Mouse (Mus musculus): Measurements from ENCODE around the gene Pagr1b. TPM values are rescaled to one million over a fixed set of nuclear protein-coding genes. Genes with fewer than 3 reads are reported as not detected.

Pagr1b gene
- total RNA-seq, 2 experiments from 2014 or later: 0.90 TPM; not detected in 1

DNA sequence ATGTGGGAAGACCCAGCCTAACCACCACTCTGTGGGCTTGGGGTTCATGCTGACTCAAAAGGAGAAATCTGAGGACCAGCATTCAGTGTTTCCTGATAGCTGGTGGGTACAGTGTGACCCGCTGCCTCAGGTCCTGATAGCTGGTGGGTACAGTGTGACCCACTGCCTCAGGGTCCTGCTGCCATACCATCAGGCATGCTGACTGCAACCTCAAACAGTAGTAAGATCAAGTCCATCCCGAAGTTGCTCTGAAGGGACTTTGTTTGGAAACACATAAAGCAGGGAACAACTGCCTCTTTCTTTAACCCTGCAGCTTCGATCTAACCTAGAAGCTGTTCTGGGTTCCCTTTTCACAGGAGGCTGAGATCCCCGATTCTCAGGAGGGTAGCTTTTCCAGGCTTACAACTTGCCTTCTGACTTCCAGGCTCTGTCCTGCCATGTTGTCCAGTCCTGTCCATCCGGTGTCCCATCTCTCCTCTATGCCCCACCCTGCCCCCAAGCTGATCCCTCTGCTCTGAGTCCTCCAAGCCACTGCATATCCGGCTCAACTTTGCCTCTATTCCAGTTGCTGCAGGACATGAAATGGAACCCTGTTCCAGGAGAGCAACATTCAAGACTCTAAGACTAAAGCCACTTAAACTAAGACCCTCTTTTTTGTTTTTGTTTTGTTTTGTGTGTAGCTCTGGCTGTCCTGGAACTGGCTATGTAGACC is 8.8 kb downstream of the Pagr1b start:
- no peak for TF ChIP-seq CTCF (conservative IDR thresholded peaks at IDR 0.05)
- no peak for DNase-seq (ENCODE audit: low spot score in 2 of 2)
- peak overlapping the region; percentile 93 for H3K27ac ChIP-seq
- H3K4me3 ChIP-seq: no peak overlapping the region

DNA sequence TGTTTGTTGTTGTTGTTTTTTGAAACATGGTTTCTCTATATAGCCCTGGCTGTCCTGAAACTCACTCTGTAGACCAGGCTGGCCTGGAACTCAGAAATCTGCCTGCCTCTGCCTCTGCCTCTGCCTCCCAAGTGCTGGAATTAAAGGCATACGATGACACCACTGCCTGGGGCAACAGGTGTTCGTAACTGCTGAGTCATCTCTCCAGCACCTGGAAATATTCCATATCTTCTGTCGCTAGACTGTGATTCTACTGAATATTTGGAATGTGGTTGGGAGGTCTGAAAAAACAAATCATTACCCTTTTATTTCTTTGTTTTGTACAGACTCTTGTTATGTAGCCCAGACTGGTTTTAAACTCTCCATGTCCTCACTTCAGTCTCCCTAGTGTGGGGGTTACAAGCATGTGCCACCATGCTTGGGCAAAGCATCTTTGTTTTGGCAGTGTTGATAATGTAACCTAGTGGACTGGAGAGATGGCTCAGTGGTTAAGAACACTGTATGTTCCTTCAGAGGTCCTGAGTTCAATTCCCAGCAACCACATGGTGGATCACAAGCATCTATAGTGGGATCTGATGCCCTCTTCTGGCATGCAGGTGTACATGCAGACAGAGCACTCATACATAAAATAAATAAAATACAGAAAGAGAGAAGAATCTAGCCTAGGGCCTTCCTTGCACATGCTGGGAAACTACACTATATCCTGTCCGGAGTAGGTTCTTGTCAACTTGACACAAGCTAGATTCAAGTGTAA is 12.0 kb downstream of the Pagr1b start:
- Histone ChIP-seq H3K27ac (no peak overlapping the region), H3K4me3 (no peak overlapping the region)
- peak; percentile 55 for TF ChIP-seq CTCF (conservative IDR thresholded peaks at IDR 0.05)
- no peak for DNase-seq (ENCODE audit: low spot score in 2 of 2)

DNA sequence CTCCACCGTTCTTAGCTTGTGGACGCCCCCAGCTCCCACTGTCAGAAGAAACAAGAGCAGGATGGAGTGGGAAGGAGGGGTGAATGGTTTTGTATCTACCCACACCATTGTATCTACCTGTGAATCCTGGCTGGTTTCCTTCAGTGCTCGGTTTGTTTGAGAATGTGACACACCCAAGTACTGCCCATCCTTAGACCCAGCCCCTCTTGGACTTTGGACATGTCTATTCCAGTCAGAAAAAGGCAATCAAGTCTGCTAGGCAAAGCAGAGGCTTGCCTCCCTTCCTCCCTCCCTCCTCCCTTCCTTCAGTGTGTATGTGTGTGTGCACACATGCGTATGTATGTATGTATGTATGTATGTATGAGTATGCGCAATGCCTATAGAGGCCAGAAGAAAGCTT is 12.7 kb downstream of the Pagr1b start:
- no peak for TF ChIP-seq CTCF (conservative IDR thresholded peaks at IDR 0.05)
- H3K27ac ChIP-seq: no peak overlapping the region
- H3K4me3 ChIP-seq: no peak overlapping the region
- DNase-seq (ENCODE audit: low spot score in 2 of 2): no peak

DNA sequence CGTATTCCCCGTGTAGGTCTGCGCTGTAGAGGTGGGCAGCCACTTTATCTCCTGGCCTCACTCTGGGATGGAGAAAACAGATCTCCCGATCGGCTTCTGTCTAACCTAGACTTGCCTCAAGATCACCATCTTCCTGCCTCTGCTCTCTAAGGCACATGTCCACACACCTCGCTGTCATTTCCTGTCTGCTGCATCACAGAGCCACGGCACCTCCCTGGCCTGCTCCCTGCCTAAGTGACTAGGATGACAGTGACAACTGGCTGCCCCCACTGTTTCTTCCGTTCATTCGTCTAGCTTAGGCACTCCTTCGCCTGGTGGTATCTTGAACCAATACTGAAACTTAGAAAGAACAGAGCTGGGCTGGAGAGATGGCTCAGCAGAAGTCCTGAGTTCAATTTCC is 16.7 kb downstream of the Pagr1b start:
- DNase-seq (ENCODE audit: low spot score in 2 of 2): no peak
- TF ChIP-seq CTCF (conservative IDR thresholded peaks at IDR 0.05): no peak
- Histone ChIP-seq H3K27ac (no peak overlapping the region), H3K4me3 (no peak overlapping the region)

DNA sequence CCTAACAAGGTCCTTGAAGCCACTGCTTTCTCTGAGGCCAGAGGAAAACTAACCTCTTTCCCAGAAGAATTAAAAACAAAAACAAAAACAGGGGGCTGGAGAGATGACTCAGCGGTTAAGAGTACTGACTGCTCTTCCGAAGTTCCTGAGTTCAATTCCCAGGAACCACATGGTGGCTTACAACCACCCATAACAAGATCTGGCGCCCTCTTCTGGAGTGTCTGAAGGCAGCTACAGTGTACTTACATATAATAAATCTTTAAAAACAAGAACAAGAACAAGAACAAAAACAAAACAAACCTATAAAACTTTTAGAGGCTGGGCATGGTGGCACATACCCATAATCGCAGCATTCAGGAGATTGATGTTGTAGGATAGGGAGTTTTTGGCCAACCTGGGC is 19.8 kb downstream of the Pagr1b start:
- peak; percentile 49 for TF ChIP-seq CTCF (conservative IDR thresholded peaks at IDR 0.05)
- DNase-seq (ENCODE audit: low spot score in 2 of 2): no peak
- Histone ChIP-seq H3K27ac (no peak overlapping the region), H3K4me3 (no peak overlapping the region)

DNA sequence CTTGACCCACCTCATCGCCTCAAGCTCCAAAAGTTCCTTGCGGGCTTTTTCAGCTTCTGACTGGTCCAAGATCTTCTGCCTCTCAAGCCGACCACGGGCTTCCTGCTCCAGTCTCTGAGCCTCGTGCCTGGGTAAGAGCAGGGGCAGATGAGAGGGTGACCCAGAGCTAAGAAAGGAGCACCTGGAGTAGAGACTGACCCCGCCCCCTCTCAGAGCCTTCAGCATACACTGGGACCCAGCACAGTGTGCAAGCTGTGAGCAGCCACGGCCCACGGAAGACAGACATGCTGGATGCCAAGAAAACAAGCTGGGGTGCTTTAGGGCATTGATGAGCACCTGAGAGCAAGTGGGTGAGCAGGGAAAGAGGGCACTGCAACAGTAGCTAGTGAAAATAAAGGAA is 27.5 kb downstream of the Pagr1b start:
- DNase-seq (ENCODE audit: low spot score in 2 of 2): no peak
- H3K4me3 ChIP-seq: no peak overlapping the region
- no peak overlapping the region for H3K27ac ChIP-seq
- no peak for TF ChIP-seq CTCF (conservative IDR thresholded peaks at IDR 0.05)

DNA sequence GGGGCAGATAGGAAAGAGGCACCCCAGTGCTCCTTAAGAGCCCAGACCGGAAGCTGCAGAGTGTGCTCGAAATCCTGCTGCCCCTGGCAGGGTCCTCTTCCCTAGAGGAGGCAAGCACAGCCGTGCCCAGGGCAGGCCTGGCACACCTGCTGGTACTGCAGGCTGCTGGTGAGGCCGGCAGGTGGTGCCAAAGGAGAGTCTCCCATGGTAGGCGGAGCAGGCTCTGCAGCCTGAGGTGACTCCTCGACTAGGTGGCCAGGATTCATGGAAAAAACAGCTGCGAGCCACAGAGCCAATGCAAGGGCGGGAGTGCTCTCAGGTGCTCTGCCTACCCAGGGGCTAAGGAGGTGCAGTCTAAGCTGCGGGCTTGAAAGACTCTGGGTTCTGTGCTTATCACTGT is 30.0 kb downstream of the Pagr1b start:
- TF ChIP-seq CTCF (conservative IDR thresholded peaks at IDR 0.05): peak; percentile 78
- Histone ChIP-seq H3K4me3 (no peak overlapping the region), H3K27ac (no peak overlapping the region)
- peak in 1 of 2 experiments; percentile 33 for DNase-seq (ENCODE audit: low spot score in 2 of 2)

DNA sequence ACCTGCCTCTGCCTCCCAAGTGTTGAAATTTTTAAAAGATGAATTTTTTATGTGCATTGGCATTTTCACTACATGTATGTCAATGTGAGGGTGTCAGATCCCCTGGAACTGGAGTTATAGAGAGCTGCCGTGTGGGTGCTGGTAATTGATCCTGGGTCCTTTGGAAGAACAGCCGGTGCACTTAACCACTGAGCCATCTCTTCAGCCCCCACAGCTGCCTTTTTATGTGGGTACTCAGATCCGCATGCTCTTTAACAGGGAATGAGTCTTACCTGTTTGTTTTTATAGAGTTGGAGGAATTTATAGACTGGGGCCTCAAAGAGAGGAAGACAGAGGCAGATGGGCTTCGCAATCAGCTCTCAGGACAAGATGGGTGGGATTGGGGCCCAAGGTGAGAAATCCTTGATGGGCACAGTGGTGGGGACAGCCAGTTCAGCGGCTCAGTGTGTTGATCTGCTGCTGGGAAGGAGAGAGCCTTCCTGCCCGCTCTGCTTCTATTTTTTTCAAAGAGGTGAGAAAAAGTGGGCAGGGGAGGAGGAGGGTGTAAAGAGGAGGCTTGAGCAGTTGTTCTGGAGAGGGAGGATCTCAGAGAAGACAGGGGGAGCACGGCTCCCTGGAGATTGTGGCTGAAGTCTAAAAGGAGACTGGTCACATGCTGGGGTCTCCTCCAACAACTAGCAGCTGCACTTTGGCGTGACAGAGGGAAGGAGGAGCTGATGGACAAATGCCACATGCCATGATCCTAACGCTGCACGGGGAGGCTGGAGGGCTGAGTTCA is 31.4 kb downstream of the Pagr1b start:
- no peak for DNase-seq (ENCODE audit: low spot score in 2 of 2)
- no peak overlapping the region for H3K27ac ChIP-seq
- no peak for TF ChIP-seq CTCF (conservative IDR thresholded peaks at IDR 0.05)
- no peak overlapping the region for H3K4me3 ChIP-seq

DNA sequence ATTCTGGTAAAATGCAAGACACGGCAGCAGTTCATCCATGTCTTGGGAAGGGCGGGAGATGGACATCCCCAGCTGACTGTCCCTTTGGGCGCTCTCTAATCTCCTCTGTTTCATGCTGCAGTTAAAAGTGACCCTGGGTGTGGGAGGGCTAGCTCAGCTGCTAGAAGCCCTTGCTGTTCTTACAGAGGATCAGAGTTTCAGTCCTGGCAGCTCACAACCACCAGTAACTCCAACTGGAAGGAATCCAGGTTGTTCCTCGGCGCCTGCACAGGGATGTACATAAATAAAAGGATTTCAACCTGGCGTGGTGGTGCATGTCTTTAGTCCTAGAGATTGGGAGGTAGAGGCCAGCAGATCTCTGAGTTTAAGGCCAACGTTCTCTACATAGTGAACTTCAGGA is 33.2 kb downstream of the Pagr1b start:
- H3K4me3 ChIP-seq: no peak overlapping the region
- no peak for TF ChIP-seq CTCF (conservative IDR thresholded peaks at IDR 0.05)
- no peak for DNase-seq (ENCODE audit: low spot score in 2 of 2)
- no peak overlapping the region for H3K27ac ChIP-seq

DNA sequence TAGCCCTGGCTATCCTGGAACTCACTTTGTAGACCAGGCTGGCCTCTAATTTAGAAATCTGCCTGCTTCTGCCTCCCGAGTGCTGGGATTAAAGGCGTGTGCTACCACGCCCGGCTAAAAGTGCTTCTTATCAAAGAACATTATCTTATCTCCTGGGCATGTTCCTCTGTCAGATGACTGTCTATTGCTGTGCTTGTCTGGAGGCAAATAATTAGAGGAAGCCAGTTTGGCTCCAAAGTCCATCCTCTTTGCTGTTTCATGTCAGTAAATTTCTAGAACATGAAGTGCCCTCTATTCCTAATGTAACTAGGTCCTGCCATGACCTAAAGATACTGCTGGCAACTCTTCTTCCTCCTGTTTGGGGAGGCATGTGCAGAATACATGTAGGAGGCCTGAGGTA is 34.2 kb downstream of the Pagr1b start:
- no peak overlapping the region for H3K4me3 ChIP-seq
- no peak overlapping the region for H3K27ac ChIP-seq
- no peak for DNase-seq (ENCODE audit: low spot score in 2 of 2)
- no peak for TF ChIP-seq CTCF (conservative IDR thresholded peaks at IDR 0.05)

DNA sequence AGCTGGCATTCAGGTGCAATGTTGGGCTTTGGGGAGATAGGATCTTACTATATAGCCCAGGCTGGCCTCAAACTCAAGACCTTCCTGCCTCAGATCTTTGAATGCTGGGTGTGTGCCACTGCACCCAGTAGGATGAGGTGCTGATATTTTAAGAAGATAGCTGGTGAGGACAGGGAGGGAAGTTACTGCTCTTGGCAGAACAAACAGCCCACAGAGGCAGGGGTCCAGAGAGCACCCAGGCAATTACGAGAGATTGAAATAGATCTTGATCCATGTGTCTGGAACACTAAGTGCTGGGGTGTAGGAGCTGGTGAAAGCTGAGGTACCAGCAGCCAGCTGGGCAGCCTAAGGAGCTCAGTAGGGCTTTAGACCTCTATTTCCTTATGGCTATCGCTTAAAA is 34.7 kb downstream of the Pagr1b start:
- no peak overlapping the region for H3K4me3 ChIP-seq
- no peak for TF ChIP-seq CTCF (conservative IDR thresholded peaks at IDR 0.05)
- H3K27ac ChIP-seq: no peak overlapping the region
- DNase-seq (ENCODE audit: low spot score in 2 of 2): no peak

DNA sequence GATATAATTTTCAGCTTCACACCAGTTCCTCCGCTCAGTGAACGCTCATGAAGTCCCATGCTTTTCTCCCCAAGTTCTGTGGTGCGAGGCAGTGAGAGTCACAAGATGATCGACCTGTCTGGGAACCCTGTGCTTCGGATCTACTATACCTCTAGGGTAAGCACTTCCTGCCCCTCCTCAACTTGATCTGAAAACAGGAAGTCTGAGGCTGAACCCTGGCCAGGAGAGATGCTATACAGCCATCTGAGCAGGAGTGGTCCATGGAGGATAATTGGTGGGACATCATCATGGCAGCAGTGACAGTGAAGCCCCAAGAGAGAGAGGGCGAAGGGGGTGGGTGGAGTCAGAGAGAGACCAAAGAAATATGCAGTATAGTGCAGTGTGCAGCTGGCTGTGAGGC is 37.4 kb downstream of the Pagr1b start:
- TF ChIP-seq CTCF (conservative IDR thresholded peaks at IDR 0.05): no peak
- Histone ChIP-seq H3K4me3 (no peak overlapping the region), H3K27ac (no peak overlapping the region)
- DNase-seq (ENCODE audit: low spot score in 2 of 2): no peak

DNA sequence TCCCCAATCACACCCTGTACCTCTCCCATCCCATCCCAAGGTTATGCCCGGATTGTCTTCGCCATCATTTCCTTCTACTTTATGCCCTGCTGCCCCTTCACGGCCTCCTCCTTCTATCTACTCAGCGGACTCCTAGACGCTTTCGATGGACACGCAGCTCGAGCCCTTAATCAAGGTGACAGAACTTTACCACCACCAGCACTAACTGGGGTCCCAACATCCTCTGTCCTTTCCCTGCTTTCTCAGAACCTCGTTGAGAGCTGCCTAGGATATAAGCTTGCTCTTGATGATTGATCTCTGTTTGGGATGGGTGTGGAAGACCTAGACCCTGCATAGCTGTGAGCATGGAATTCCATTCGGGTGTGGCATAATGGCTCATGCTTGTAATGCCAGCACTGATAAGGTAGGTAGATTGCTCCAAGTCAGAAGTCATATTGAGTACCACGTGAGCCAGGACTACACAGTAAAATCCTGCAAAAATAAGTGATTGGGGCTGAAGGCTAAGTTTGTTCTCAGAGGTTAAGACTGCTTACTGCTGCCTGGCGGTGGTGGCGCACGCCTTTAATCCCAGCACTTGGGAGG is 39.3 kb downstream of the Pagr1b start:
- Histone ChIP-seq H3K27ac (peak overlapping the region; percentile 100), H3K4me3 (peak overlapping the region; percentile 100)
- TF ChIP-seq CTCF (conservative IDR thresholded peaks at IDR 0.05): no peak
- no peak for DNase-seq (ENCODE audit: low spot score in 2 of 2)
